Mouse (Mus musculus) hindbrain, embryonic 10.5 days (tissue): Measurements from ENCODE around the gene Sbno1. TPM values are rescaled to one million over a fixed set of nuclear protein-coding genes. Genes with fewer than 3 reads are reported as not detected.

ENCODE experiments used
- DNase-seq: peaks from one replicate; pipeline ENCODE4 v3.0.0-alpha.2; 2017; ENCODE audit warnings: low spot score
- H3K27ac ChIP-seq: fragments of 300-500 bp; sonication (generic); 2 replicates; pipeline ENCODE4 v1.5.1; 2016; ENCODE audit warnings: mild to moderate bottlenecking, moderate library complexity
- H3K27me3 ChIP-seq: fragments of 300-500 bp; sonication (generic); 2 replicates; pipeline ENCODE4 v1.6.1; 2016; ENCODE audit warnings: mild to moderate bottlenecking; ENCODE audit not compliant: poor library complexity, insufficient read depth, severe bottlenecking
- H3K36me3 ChIP-seq: fragments of 300-500 bp; sonication (generic); 2 replicates; pipeline ENCODE4 v1.6.1; 2016; ENCODE audit warnings: mild to moderate bottlenecking, moderate library complexity
- H3K4me1 ChIP-seq: fragments of 300-500 bp; sonication (generic); replicated peaks from 2 replicates; pipeline ENCODE4 v1.6.1; 2016; ENCODE audit warnings: mild to moderate bottlenecking
- H3K4me3 ChIP-seq: fragments of 300-500 bp; sonication (generic); 2 replicates; pipeline ENCODE4 v1.5.1; 2016; ENCODE audit warnings: mild to moderate bottlenecking, moderate library complexity
- H3K9me3 ChIP-seq: fragments of 300-500 bp; sonication (generic); 2 replicates; pipeline ENCODE4 v1.6.1; 2016; ENCODE audit warnings: mild to moderate bottlenecking, moderate library complexity
- WGBS: fragments of 180-500 bp; shearing (Covaris S2); methylation state at CpG from one replicate; pipeline ENCODE4 v1.1.7; 2016; 5-methylcytosine and 5-hydroxymethylcytosine counted together
- polyA plus RNA-seq: library from polyadenylated mRNA; unstranded; fragments of >200 nt; fragmentation: Nextera tagmentation; extraction: Ambion mirVana; gene quantifications from 2 replicates; pipeline ENCODE4 v1.2.1, GENCODE M21; 2016

The Sbno1 gene
- polyA plus RNA-seq, 1 experiment from 2014 or later, result 84.6 TPM

- 0 out of 2 replicates have a peak overlapping the region, but pooled peaks have one; percentile 13 for H3K27ac ChIP-seq
Observed at GRCm38 (mm10) chr5:124452494-124453228, 26.9 kb upstream of the Sbno1 start.

GRCm38 (mm10) chr5:124450641-124451340 lies 25.0 kb upstream of the Sbno1 start:
- no peaks in the 10 kb centered on the region for H3K27me3 ChIP-seq

More at GRCm38 (mm10) chr5:124452494-124453228, 26.9 kb upstream of the Sbno1 start:
- H3K4me1 ChIP-seq, result peaks cover 13% of the 10 kb centered on the region; the same call in 1 of the 2 replicates
- DNase-seq, result no peak
- 85% methylated on average over 15 of the region's 15 CpGs for WGBS
- H3K27me3 ChIP-seq, result no peaks in the 10 kb centered on the region
- no peak overlapping the region for H3K4me3 ChIP-seq
- H3K9me3 ChIP-seq, result no peaks in the 10 kb centered on the region
- peaks cover 100% of the 10 kb centered on the region for H3K36me3 ChIP-seq

GRCm38 (mm10) chr5:124450051-124450450 lies 24.2 kb upstream of the Sbno1 start:
- H3K27ac ChIP-seq, result no peak overlapping the region
- WGBS, result 92% methylated on average over 7 of the region's 7 CpGs
- peaks cover 83% of the 10 kb centered on the region for H3K36me3 ChIP-seq

More at GRCm38 (mm10) chr5:124450641-124451340, 25.0 kb upstream of the Sbno1 start:
- WGBS, result 88% methylated on average over 16 of the region's 16 CpGs
- DNase-seq, result no peak
- Histone ChIP-seq H3K36me3 (peaks cover 90% of the 10 kb centered on the region), H3K4me3 (no peak overlapping the region), H3K27ac (no peak overlapping the region), H3K9me3 (no peaks in the 10 kb centered on the region), H3K4me1 (peaks cover 31% of the 10 kb centered on the region)

GRCm38 (mm10) chr5:124449494-124449893 lies 23.7 kb upstream of the Sbno1 start:
- 82% methylated on average over 6 of the region's 6 CpGs for WGBS
- Histone ChIP-seq H3K27me3 (no peaks in the 10 kb centered on the region), H3K36me3 (peaks cover 77% of the 10 kb centered on the region), H3K9me3 (no peaks in the 10 kb centered on the region), H3K27ac (no peak overlapping the region), H3K4me1 (peaks cover 38% of the 10 kb centered on the region), H3K4me3 (no peak overlapping the region)
- no peak for DNase-seq

More at GRCm38 (mm10) chr5:124450051-124450450, 24.2 kb upstream of the Sbno1 start:
- H3K27me3 ChIP-seq, result no peaks in the 10 kb centered on the region
- no peak overlapping the region for H3K4me3 ChIP-seq
- no peaks in the 10 kb centered on the region for H3K9me3 ChIP-seq
- no peak for DNase-seq
- peaks cover 33% of the 10 kb centered on the region for H3K4me1 ChIP-seq

GRCm38 (mm10) chr5:124446301-124446881 lies 20.6 kb upstream of the Sbno1 start:
- H3K4me1 ChIP-seq, result peaks cover 37% of the 10 kb centered on the region
- no peaks in the 10 kb centered on the region for H3K27me3 ChIP-seq
- H3K4me3 ChIP-seq, result peak overlapping the region; percentile 94
- peaks cover 50% of the 10 kb centered on the region for H3K36me3 ChIP-seq
- H3K9me3 ChIP-seq, result no peaks in the 10 kb centered on the region
- H3K27ac ChIP-seq, result peak overlapping the region; percentile 96
- 5% methylated on average over 15 of the region's 15 CpGs for WGBS
- peak; percentile 69 for DNase-seq

- H3K4me1 ChIP-seq, result peaks cover 40% of the 10 kb centered on the region
- H3K4me3 ChIP-seq, result peak overlapping the region; percentile 94
- WGBS, result 2% methylated on average over 76 of the region's 77 CpGs
- no peaks in the 10 kb centered on the region for H3K27me3 ChIP-seq
- H3K9me3 ChIP-seq, result no peaks in the 10 kb centered on the region
- H3K27ac ChIP-seq, result peak overlapping the region; percentile 96
- DNase-seq, result peak; percentile 56
- H3K36me3 ChIP-seq, result peaks cover 43% of the 10 kb centered on the region
Observed at GRCm38 (mm10) chr5:124445621-124446293, 20.0 kb upstream of the Sbno1 start.

GRCm38 (mm10) chr5:124444661-124445561 lies 19.1 kb upstream of the Sbno1 start:
- Histone ChIP-seq H3K36me3 (peaks cover 35% of the 10 kb centered on the region), H3K27me3 (no peaks in the 10 kb centered on the region), H3K9me3 (no peaks in the 10 kb centered on the region), H3K4me1 (peaks cover 48% of the 10 kb centered on the region), H3K27ac (peak overlapping the region; percentile 96), H3K4me3 (peak overlapping the region; percentile 94)
- 11% methylated on average over 66 of the region's 66 CpGs for WGBS
- DNase-seq, result peak; percentile 70

GRCm38 (mm10) chr5:124444208-124444607 lies 18.4 kb upstream of the Sbno1 start:
- Histone ChIP-seq H3K4me3 (peak overlapping the region; percentile 94), H3K27ac (no peak overlapping the region; the same call in 1 of the 2 replicates), H3K27me3 (no peaks in the 10 kb centered on the region), H3K36me3 (peaks cover 28% of the 10 kb centered on the region), H3K9me3 (no peaks in the 10 kb centered on the region), H3K4me1 (peaks cover 48% of the 10 kb centered on the region)
- 77% methylated on average over 3 of the region's 3 CpGs for WGBS
- DNase-seq, result no peak

- Histone ChIP-seq H3K27ac (no peak overlapping the region), H3K4me3 (no peak overlapping the region), H3K9me3 (no peaks in the 10 kb centered on the region), H3K27me3 (no peaks in the 10 kb centered on the region), H3K36me3 (peaks cover 12% of the 10 kb centered on the region), H3K4me1 (peaks cover 43% of the 10 kb centered on the region)
- WGBS, result 84% methylated on average over 2 of the region's 2 CpGs
- no peak for DNase-seq
Observed at GRCm38 (mm10) chr5:124442628-124443027, 16.8 kb upstream of the Sbno1 start.

- Histone ChIP-seq H3K4me3 (peak overlapping the region; percentile 88), H3K27me3 (no peaks in the 10 kb centered on the region), H3K4me1 (peaks cover 25% of the 10 kb centered on the region), H3K9me3 (no peaks in the 10 kb centered on the region), H3K36me3 (peaks cover 3% of the 10 kb centered on the region; the same call in 1 of the 2 replicates), H3K27ac (peak overlapping the region; percentile 94)
- WGBS, result under 1% methylated on average over 30 of the region's 30 CpGs
- peak; percentile 84 for DNase-seq
Observed at GRCm38 (mm10) chr5:124440094-124440701, 14.4 kb upstream of the Sbno1 start.

GRCm38 (mm10) chr5:124439447-124440093 lies 13.8 kb upstream of the Sbno1 start, which contains the start of gene Kmt5a:
Gene Kmt5a, plus strand, starts transcription at chr5:124439930.
- peaks cover 18% of the 10 kb centered on the region for H3K4me1 ChIP-seq
- no peaks in the 10 kb centered on the region for H3K9me3 ChIP-seq
- no peaks in the 10 kb centered on the region for H3K27me3 ChIP-seq
- H3K4me3 ChIP-seq, result peak within 1 kb of the TSS; percentile 88
- under 1% methylated on average over 34 of the region's 34 CpGs for WGBS
- peak; percentile 97 for DNase-seq
- H3K36me3 ChIP-seq, result peaks cover 3% of the 10 kb centered on the region; the same call in 1 of the 2 replicates
- H3K27ac ChIP-seq, result peak within 1 kb of the TSS; percentile 94
